In genomic region chr5:74438353-74438752, GRCm38 (mm10) we compare ENCODE assay signal across 35 mouse cellular contexts.
"Had no signal": no experiment of that assay in that cellular context is flagged by ENCODE, and none has a peak within 500 bp of the region (broad histone marks: within the 10 kb centered on the region; RNA-seq: fewer than 3 reads in every experiment).

No protein-coding gene starts in this region.

- H3K4me3 ChIP-seq: heart, adult 2 months; heart, embryonic 10.5 days; heart, embryonic 12.5 days; heart, embryonic 13.5 days; heart, embryonic 15.5 days; hindbrain, embryonic 10.5 days; hindbrain, embryonic 12.5 days; hindbrain, embryonic 13.5 days; hindbrain, embryonic 15.5 days; intestine, embryonic 15.5 days; kidney, embryonic 15.5 days; layer of hippocampus, adult 2 months had no signal

- H3K27ac ChIP-seq: heart, embryonic 10.5 days; heart, embryonic 13.5 days; heart, embryonic 15.5 days; hindbrain, embryonic 10.5 days; hindbrain, embryonic 12.5 days; hindbrain, embryonic 13.5 days; hindbrain, embryonic 14.5 days; hindbrain, embryonic 15.5 days; hindbrain, postnatal 0 days; intestine, embryonic 15.5 days; kidney, embryonic 15.5 days; kidney, postnatal 0 days; layer of hippocampus, adult 2 months had no signal

- H3K27me3 ChIP-seq: heart, embryonic 12.5 days; heart, embryonic 13.5 days; heart, embryonic 15.5 days; hindbrain, embryonic 12.5 days; hindbrain, embryonic 13.5 days; hindbrain, embryonic 15.5 days; intestine, embryonic 15.5 days; kidney, embryonic 15.5 days had no signal

- H3K4me2 ChIP-seq: heart, embryonic 11.5 days; heart, embryonic 12.5 days; heart, embryonic 13.5 days; heart, embryonic 15.5 days; hindbrain, embryonic 12.5 days; hindbrain, embryonic 13.5 days; hindbrain, embryonic 14.5 days; hindbrain, embryonic 15.5 days; intestine, embryonic 15.5 days; kidney, embryonic 15.5 days had no signal

- H3K9ac ChIP-seq: heart, embryonic 12.5 days; heart, embryonic 13.5 days; heart, embryonic 15.5 days; hindbrain, embryonic 12.5 days; hindbrain, embryonic 13.5 days; hindbrain, embryonic 14.5 days; hindbrain, embryonic 15.5 days; intestine, embryonic 15.5 days; kidney, embryonic 15.5 days had no signal

- DNase-seq: heart, adult 2 months; heart, postnatal 10 days; heart, postnatal 14 days; heart, postnatal 36 days; heart, postnatal 4 days; kidney, adult 11 months; kidney, adult 18-20 months; kidney, adult 2 months; kidney, adult 8-10 months; kidney, adult 9 months; kidney, postnatal 10 days; kidney, postnatal 14 days; kidney, postnatal 25 days; kidney, postnatal 36 days; kidney, postnatal 4 days; layer of hippocampus, adult 9-11 months had no signal

- H3K36me3 ChIP-seq: heart, embryonic 10.5 days; heart, embryonic 12.5 days; heart, embryonic 13.5 days; heart, embryonic 15.5 days; hindbrain, embryonic 10.5 days; hindbrain, embryonic 12.5 days; hindbrain, embryonic 13.5 days; hindbrain, embryonic 15.5 days; intestine, embryonic 15.5 days; kidney, embryonic 15.5 days had no signal

- H3K9me3 ChIP-seq: heart, embryonic 10.5 days; heart, embryonic 12.5 days; heart, embryonic 13.5 days; heart, embryonic 15.5 days; hindbrain, embryonic 10.5 days; hindbrain, embryonic 12.5 days; hindbrain, embryonic 13.5 days; hindbrain, embryonic 15.5 days; intestine, embryonic 15.5 days; kidney, embryonic 15.5 days had no signal

- H3K4me1 ChIP-seq: heart, embryonic 10.5 days; heart, embryonic 12.5 days; heart, embryonic 15.5 days; hindbrain, embryonic 12.5 days; intestine, embryonic 15.5 days had no signal

- ATAC-seq: hindbrain, embryonic 16.5 days; hindbrain, postnatal 0 days; inflammation-experienced regulatory T-cells, adult 6 months; intestine, embryonic 15.5 days; intestine, embryonic 16.5 days; intestine, postnatal 0 days had no signal
